Mouse (Mus musculus) olfactory bulb, adult 2 months (tissue): ENCODE measurements around the gene Abcc3. TPM values are rescaled to one million over a fixed set of nuclear protein-coding genes. Genes with fewer than 3 reads are reported as not detected.

ENCODE experiments used
- H3K27ac ChIP-seq: fragments of 200-500 bp; 2 replicates; pipeline ENCODE4 v1.5.1; 2012; ENCODE audit warnings: low read depth, low read length; ENCODE audit not compliant: insufficient read depth
- H3K4me1 ChIP-seq: fragments of 200-500 bp; 2 replicates; pipeline ENCODE4 v1.6.1; 2012; ENCODE audit warnings: low read length; ENCODE audit not compliant: control insufficient read depth, insufficient read depth
- H3K4me3 ChIP-seq: fragments of 200-500 bp; 2 replicates; pipeline ENCODE4 v1.5.1; 2012; ENCODE audit warnings: mild to moderate bottlenecking, low read depth, low read length, moderate library complexity; ENCODE audit not compliant: insufficient read depth
- CTCF ChIP-seq: fragments of 200-500 bp; IDR thresholded peaks from 2 replicates; pipeline ENCODE4 v1.5.1; 2012; ENCODE audit warnings: low read depth, mild to moderate bottlenecking, low read length, moderate library complexity; ENCODE audit not compliant: insufficient read depth
- POLR2A ChIP-seq: fragments of 200-500 bp; IDR thresholded peaks from 2 replicates; pipeline ENCODE4 v1.6.1; 2012; ENCODE audit warnings: mild to moderate bottlenecking, low read depth, low read length, moderate library complexity; ENCODE audit not compliant: insufficient read depth
- WGBS: fragments of 180-500 bp; shearing (Covaris S2); methylation state at CpG from one replicate; pipeline ENCODE4 v1.1.7; 2018; 5-methylcytosine and 5-hydroxymethylcytosine counted together
- polyA plus RNA-seq: library from polyadenylated mRNA; stranded (reverse); fragments of >200 nt; gene quantifications from 2 replicates; pipeline ENCODE4 v1.2.4, GENCODE M21; 2012; ENCODE audit warnings: low replicate concordance; ENCODE audit not compliant: missing spikeins, insufficient read depth, insufficient read length

The Abcc3 gene
- polyA plus RNA-seq, 1 experiment = not detected

GRCm38 (mm10) chr11:94347063-94347575 lies 45.7 kb downstream of the Abcc3 start:
- H3K27ac ChIP-seq = no peak overlapping the region
- H3K4me3 ChIP-seq = no peak overlapping the region
- 88% methylated on average over 7 of the region's 7 CpGs for WGBS
- H3K4me1 ChIP-seq = peaks cover 16% of the 10 kb centered on the region
- TF ChIP-seq POLR2A (no peak), CTCF (no peak)

- 50% methylated on average over 3 of the region's 3 CpGs for WGBS
- no peak for TF ChIP-seq POLR2A
- no peak for TF ChIP-seq CTCF
- no peak overlapping the region for H3K4me3 ChIP-seq
- H3K4me1 ChIP-seq = peaks cover 20% of the 10 kb centered on the region
- no peak overlapping the region for H3K27ac ChIP-seq
These were observed 46.2 kb downstream of the Abcc3 start for GRCm38 (mm10) chr11:94346611-94347010.

GRCm38 (mm10) chr11:94345926-94346325 lies 46.9 kb downstream of the Abcc3 start:
- 83% methylated on average over 10 of the region's 10 CpGs for WGBS
- no peak overlapping the region for H3K4me3 ChIP-seq
- no peak overlapping the region for H3K27ac ChIP-seq
- peaks cover 20% of the 10 kb centered on the region for H3K4me1 ChIP-seq
- TF ChIP-seq CTCF (no peak), POLR2A (no peak)

- TF ChIP-seq POLR2A (no peak), CTCF (no peak)
- WGBS = 71% methylated on average over 1 of the region's 1 CpGs
- H3K4me1 ChIP-seq = peaks cover 22% of the 10 kb centered on the region
- H3K27ac ChIP-seq = no peak overlapping the region
- no peak overlapping the region for H3K4me3 ChIP-seq
These were observed 48.3 kb downstream of the Abcc3 start for GRCm38 (mm10) chr11:94344470-94344869.

- Histone ChIP-seq H3K27ac (no peak overlapping the region), H3K4me1 (peaks cover 22% of the 10 kb centered on the region), H3K4me3 (no peak overlapping the region)
- 21% methylated on average over 5 of the region's 5 CpGs for WGBS
- TF ChIP-seq CTCF = no peak
- TF ChIP-seq POLR2A = no peak
These were observed 48.8 kb downstream of the Abcc3 start for GRCm38 (mm10) chr11:94343955-94344358.

- Histone ChIP-seq H3K27ac (no peak overlapping the region), H3K4me1 (peaks cover 22% of the 10 kb centered on the region), H3K4me3 (no peak overlapping the region)
- no peak for TF ChIP-seq POLR2A
- WGBS = 44% methylated on average over 13 of the region's 13 CpGs
These were observed 50.5 kb downstream of the Abcc3 start for GRCm38 (mm10) chr11:94342114-94342905.

- WGBS = 70% methylated on average over 10 of the region's 10 CpGs
- no peak for TF ChIP-seq CTCF
- no peak for TF ChIP-seq POLR2A
- Histone ChIP-seq H3K4me1 (peaks cover 22% of the 10 kb centered on the region), H3K4me3 (no peak overlapping the region), H3K27ac (no peak overlapping the region)
These were observed 51.6 kb downstream of the Abcc3 start for GRCm38 (mm10) chr11:94340948-94341933.

- H3K4me3 ChIP-seq = no peak overlapping the region
- H3K27ac ChIP-seq = no peak overlapping the region
- TF ChIP-seq POLR2A (no peak), CTCF (no peak)
- H3K4me1 ChIP-seq = peaks cover 19% of the 10 kb centered on the region
- 53% methylated on average over 18 of the region's 18 CpGs for WGBS
These were observed 52.8 kb downstream of the Abcc3 start for GRCm38 (mm10) chr11:94339732-94340585.
